Mouse (Mus musculus): Measurements from ENCODE around the gene Gabpb1.

The Gabpb1 gene

DNA sequence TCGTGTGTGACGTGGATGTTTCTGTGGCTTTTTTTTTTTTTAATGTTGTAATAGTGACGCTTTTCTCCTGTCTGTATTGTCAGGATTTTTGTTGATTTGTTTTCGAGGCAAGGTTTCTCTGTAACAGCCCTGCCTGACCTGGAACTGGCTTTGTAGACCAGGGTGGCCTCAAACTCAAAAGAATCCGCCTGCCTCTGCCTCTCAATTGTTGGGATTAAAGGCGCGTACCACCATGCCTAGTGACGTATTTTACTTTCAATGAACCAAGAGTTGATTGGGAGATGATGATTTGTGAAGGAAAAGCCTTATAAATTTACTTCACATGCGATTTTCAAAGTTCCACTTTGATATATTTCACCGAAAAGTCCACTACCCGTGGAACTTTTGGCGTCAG lies at the start of gene Gabpb1:
Gene Gabpb1 (minus strand): TSS at position 216 of the 394 bp plus-strand sequence.
- no peak for DNase-seq (ENCODE audit: low spot score in 2 of 2)

DNA sequence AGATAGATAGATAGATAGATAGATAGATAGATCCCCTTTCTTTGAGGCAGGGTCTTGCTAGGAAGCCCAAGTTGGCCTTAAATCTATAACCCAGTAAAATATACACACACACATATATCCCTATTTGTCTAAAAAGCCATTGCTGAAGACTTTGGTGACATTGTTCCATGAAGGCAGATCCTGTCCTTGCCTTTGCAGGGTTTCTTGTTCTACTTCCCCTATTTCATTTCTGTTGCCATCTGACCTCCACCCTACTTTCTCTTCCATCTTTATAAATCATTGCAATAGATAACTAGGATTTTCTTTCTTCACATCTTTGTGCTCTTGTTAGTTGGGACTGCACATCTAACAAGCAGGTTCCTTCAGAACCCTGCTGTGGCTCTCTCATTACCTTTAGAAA lies 36.8 kb upstream of the Gabpb1 start:
- no peak for DNase-seq (ENCODE audit: low spot score in 2 of 2)

- DNase-seq (ENCODE audit: low spot score in 2 of 2), result no peak
Observed at GRCm38 (mm10) chr2:126712526-126712925, 36.4 kb upstream of the Gabpb1 start.

DNA sequence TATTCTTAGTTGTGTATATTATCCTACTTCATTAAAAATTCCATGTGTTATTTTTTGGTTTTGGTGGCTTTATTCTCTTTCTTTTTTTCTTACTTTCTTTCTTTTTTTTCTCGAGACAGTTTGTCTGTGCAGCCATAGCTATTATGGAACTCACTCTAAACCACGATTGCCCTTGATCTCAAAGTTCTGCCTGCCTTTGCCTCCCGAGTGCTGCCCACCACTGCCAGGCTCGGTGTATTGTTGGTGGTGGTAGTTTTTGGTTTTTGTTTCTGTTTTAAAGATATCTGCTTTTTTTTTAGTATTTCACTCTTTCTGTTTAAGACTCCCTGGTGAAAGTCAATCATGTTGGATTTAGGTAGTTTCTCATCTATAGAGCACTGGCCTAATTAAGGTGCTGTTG lies 32.2 kb upstream of the Gabpb1 start:
- DNase-seq (ENCODE audit: low spot score in 2 of 2), result no peak

- DNase-seq (ENCODE audit: low spot score in 2 of 2), result no peak
Observed at GRCm38 (mm10) chr2:126707438-126707779, 31.3 kb upstream of the Gabpb1 start.

DNA sequence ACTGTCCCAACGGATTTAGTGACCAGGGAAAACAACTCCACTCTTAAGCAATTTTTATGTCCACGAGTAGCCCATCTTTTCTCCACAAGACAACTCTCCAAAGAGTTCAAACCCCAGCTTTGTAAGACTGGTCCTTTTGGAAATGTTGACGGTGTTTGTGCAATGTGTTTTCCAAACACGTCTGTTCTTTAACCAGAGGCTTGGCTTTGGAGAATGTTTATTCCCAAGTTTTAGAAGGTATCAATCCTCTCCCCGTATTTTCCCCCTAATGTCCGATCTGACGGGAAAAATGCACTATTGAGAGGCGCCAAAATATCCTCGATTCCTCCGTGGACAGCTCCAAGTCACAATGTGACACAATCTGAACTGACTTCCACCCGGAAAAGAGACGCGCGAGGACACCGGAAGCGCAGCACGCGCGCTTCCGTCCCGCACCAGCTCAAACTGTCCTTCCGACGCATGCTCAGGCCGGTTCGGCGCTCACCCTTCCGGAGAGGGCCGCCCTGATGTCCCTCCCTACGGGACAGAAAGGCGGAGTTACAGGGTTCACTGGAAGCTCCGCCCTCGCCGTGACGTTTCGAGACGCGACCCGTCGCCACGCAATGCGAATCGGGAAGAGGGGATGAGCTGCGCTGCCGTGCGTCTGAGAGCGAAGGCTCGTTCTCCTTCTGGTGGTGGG lies 30.8 kb upstream of the Gabpb1 start, which contains the start of gene Usp8:
Gene Usp8 (plus strand): TSS at position 570 of the 679 bp plus-strand sequence.
- peak; percentile 97 to 98 for DNase-seq (ENCODE audit: low spot score in 2 of 2)

- DNase-seq (ENCODE audit: low spot score in 2 of 2), result peak in 1 of 2 experiments; percentile 10
Observed at GRCm38 (mm10) chr2:126695285-126695684, 19.1 kb upstream of the Gabpb1 start.

DNA sequence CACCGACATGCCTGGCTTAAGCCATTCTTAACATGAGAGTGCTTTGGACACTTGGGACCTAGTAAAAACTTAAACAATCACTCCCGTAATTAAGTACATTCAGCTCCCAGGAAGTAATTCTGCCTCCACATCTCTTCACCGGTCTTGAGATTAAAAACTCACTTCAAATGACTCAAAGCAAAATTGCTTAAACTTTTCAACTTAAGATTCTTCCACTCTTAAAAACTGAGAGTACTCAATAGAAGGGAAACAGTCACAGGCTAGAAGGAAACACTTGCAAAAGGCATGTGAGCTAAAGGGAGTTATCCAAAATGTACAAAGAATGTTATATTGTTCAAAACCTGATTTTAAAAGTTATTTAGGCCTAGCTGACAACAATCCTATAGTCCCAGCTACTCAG lies 15.2 kb upstream of the Gabpb1 start:
- no peak for DNase-seq (ENCODE audit: low spot score in 2 of 2)

DNA sequence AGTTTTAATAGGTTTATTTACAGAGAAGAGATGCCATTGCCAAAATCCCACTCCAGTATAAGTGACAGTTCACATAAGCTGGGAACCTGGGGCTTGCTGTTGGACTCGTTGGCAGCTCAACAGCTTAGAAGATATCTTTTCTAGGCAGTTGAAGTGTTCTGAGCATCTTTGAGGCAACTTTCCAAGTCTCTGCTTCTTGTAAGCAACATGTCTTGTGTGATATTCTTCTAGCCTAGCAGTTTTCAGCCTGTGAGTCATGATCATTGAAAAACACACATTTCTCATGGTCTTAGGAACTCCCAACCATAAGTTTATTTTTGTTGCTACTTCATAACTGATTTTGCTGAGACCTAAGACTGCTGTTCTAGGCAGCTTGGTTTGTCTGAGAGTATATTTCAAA lies 6.8 kb upstream of the Gabpb1 start:
- DNase-seq (ENCODE audit: low spot score in 2 of 2), result no peak

DNA sequence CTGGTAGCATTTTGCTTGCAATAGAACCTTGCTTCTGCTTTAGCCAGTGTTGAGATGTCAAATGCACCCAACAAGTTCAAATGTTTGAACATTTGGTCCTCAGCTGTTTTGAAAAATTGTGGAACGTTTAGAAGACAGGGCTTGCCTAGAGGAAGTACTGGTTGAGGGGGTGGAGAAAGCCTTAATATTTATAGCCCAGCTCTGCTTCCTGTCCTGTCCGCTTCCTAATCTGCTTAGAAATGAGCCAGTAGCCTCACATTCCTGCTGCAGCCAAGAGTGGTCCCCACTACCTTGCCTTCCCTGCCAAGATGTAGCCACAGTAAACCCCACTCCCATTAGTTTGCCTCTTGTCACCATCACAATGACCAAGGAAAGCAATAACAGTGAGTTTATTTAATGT lies 6.2 kb upstream of the Gabpb1 start:
- no peak for DNase-seq (ENCODE audit: low spot score in 2 of 2)

DNA sequence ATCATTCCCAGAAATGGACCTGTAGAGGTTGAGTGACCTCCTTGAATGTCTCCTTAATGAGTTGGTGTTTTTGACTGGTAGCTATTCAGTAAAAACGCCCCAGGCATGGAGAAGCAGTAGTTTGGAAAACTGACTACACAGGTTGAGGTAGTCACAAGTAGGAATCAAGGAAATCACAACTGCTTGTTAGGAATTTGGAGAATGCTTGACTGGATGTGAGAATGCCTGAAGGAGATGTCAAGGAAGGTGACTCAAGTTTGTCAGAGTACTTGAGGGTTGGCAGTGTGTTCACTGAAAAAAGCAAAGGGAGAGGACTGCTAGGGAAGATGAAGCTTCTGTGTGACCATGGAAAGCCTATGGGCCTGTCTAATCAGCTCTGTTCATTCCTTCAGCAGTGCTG lies 1.2 kb upstream of the Gabpb1 start:
- DNase-seq (ENCODE audit: low spot score in 2 of 2), result no peak

DNA sequence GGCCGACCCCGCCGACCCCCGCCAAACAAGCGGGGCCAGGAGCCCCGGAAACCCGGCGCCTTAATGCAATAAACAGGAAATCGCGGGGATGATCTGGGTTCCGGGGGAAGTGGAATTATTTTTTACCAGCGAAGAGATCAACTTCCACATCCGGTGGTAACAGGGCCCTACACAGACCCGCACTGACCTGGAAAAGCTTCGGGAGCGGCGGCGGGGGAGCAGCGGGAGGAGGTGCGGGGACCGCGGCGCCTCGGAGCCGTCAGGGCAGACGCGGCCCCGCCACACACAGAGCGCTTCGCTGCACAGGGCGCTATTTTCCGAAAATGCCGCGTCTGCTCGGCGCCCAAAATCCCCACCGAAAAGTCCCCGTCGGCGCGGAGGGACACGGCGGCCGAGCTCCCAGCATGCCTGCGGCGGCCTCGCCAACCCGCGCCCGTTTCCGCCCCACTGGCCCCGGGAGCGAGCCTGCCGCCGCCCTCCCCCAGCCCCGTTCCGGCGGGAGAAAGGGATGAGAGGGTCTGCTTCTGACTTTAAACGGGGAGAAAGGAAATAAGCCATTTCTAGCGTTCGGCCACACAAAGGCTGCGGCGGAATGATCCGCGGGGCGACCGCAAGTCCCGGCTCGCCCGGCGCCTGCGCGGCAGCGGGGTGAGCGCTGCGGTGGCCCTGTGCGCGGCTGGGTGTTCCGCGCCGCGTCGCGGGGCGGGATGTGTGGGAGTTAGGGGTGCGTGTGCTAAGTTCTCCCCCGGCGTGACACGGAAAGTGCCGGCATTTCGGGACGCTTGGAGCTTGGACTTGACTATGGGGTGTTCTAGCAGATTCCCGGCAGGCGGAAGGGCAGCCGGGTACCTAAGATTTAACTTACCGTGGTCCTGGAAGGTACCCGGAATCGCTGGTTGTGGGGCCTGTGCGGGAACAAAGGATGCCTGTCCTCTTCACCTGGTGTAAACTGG lies 692 bp downstream of the Gabpb1 start:
- peak; percentile 82 to 83 for DNase-seq (ENCODE audit: low spot score in 2 of 2)

- peak; percentile 35 to 48 for DNase-seq (ENCODE audit: low spot score in 2 of 2)
Observed at GRCm38 (mm10) chr2:126674441-126675168, 1.5 kb downstream of the Gabpb1 start.

- DNase-seq (ENCODE audit: low spot score in 2 of 2), result no peak
Observed at GRCm38 (mm10) chr2:126673317-126674242, 2.6 kb downstream of the Gabpb1 start.

GRCm38 (mm10) chr2:126668621-126669252 lies 7.4 kb downstream of the Gabpb1 start:
- no peak for DNase-seq (ENCODE audit: low spot score in 2 of 2)

GRCm38 (mm10) chr2:126665984-126666383 lies 10.2 kb downstream of the Gabpb1 start:
- DNase-seq (ENCODE audit: low spot score in 2 of 2), result no peak

DNA sequence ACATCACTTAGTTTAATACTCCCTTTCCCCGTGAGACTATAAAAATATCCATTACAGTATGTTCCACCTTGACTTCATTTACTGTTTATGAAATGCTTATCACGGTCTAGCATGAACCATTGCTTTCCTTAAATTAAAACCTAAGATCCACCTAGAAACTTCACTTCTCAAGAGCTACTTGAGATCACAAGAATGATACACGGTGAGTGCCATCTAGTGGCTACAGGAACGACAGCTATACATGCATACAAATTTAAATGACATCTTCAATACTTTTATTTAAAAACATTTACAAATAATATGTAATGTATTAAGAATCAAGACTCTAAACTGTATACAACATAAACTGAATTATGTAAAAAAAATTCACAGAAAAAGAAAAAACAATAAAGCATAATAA lies 12.7 kb downstream of the Gabpb1 start:
- no peak for DNase-seq (ENCODE audit: low spot score in 2 of 2)

- DNase-seq (ENCODE audit: low spot score in 2 of 2), result no peak
Observed at GRCm38 (mm10) chr2:126652929-126653328, 23.2 kb downstream of the Gabpb1 start.

DNA sequence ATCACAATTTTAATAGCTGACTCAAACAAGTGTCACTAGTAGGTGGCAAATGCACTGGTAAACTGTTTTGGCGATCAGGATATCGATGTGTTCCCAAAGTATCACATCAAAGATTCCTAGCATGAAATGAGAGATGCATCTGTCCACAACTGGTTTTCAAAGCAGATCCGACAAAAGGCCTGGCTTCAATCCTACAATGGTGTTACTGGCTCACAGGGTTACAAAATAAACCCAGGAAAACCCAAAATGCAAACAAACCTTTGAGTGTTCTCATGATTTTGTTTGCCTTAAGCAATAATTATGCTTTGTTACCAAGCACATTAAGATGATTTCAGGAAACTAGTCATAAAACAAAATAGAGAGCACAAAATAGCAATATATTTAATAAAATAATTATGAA lies 28.4 kb downstream of the Gabpb1 start:
- no peak for DNase-seq (ENCODE audit: low spot score in 2 of 2)

GRCm38 (mm10) chr2:126646461-126646860 lies 29.7 kb downstream of the Gabpb1 start:
- DNase-seq (ENCODE audit: low spot score in 2 of 2), result no peak

DNA sequence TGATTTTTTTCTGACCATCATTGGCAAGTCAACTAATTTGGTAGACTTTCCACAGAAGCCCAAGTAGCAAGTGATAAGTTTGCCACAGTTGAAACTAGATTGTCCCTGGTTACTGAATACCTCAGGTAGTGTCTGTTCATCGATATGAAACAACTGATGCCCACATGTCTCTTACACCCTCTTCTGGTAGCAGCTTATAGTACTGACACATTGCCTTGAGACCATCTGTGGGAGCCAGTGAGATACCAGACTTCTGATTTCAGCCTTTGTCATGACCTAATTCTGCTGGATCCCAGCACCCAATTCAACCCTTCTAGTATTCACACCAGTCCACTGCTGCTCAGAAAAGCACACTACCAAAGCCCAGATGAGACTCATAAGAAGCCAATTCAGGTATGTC lies 31.4 kb downstream of the Gabpb1 start:
- DNase-seq (ENCODE audit: low spot score in 2 of 2), result no peak
